In the genomic region with DNA sequence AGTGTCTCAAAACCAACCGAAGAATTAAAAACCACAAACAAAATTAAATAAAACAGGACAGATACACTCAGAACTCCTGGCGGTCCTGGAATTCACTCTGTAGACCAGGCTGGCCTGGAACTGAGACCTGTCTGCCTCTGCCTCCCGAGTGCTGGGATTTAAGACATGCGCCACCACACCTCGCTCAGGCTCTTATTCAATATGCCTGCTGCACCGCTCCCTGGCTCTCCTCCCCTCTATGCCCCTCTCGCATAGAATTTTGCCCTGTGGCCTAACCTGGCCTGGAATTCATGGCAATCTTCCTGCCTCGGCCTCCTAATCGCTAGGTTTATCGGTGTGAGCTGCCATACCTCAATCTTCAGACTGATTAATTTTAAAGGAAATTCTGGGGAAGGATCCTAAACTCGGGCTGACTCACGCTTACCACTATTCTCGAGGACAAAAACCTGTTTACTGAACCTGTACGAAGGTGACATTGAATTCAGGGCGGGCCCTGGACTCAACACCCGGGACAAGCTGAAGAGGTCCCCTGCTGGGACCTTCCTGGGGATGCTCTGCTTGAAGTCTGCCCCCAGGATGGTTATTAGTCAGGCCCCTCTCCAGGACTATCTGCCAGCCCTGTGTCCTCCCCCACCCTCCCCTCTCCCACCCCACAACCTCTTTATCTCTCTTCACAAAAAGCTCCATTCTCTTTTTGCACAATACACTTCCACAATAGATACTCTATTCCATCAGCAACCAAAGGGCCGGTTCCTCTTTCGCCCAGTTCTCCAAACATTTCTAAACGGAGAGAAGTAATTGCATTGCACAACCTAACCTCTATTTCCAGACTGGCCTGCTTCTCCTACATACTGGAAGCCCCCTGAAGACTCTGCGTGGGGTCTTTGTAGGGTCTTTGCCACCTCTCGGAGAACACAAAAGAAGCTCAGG, we compare ENCODE assay signal across 23 mouse cellular contexts. TPM values are rescaled to one million over a fixed set of nuclear protein-coding genes. Genes with fewer than 3 reads are reported as not detected.
DNase-seq lines count a peak whose midpoint lies in the region; ATAC-seq and TF ChIP-seq lines count a peak whose summit lies in the region.
"Had no signal": no experiment of that assay in that cellular context is flagged by ENCODE, and none has a peak within 500 bp of the region (broad histone marks: within the 10 kb centered on the region; RNA-seq: fewer than 3 reads in every experiment).

No protein-coding gene starts in this region.

- DNase-seq in layer of hippocampus, adult 2 months (ENCODE audit: low spot score in 2 of 2): no peak
- no peak for DNase-seq in layer of hippocampus, postnatal 14 days (ENCODE audit: low spot score in 2 of 2)
- DNase-seq in hindbrain, embryonic 14.5 days (ENCODE audit: low spot score): no peak
- DNase-seq in c-Kit-positive CD71-positive TER-119-positive erythroid progenitor cells, embryonic 14.5 days (ENCODE audit: low spot score): no peak
- DNase-seq: cerebellum, adult 11 months; cerebellum, postnatal 10 days; embryo, embryonic 11 days; forebrain, postnatal 0 days; heart, adult 2 months; heart, postnatal 36 days; layer of hippocampus, postnatal 36 days; left cerebral cortex, postnatal 4 days; liver; lung, embryonic 14.5 days; midbrain, embryonic 14.5 days had no signal

- WGBS in bone marrow, adult 2 months: 61% methylated on average over 21 of the region's 21 CpGs
- WGBS in hindbrain, embryonic 14.5 days: 66% methylated on average over 21 of the region's 21 CpGs

- H3K4me3 ChIP-seq in layer of hippocampus, adult 2 months: no peak overlapping the region
- H3K4me3 ChIP-seq in ES-Bruce4 (ENCODE audit: low read depth, low read length): peak overlapping the region; percentile 42
- H3K4me3 ChIP-seq in bone marrow, adult 2 months (replicated peaks; ENCODE audit: control insufficient read depth, low read depth, low read length): no peak overlapping the region
- H3K4me3 ChIP-seq in hindbrain, embryonic 14.5 days (replicated peaks; ENCODE audit: low read length): no peak overlapping the region
- H3K4me3 ChIP-seq: heart, adult 2 months; myocyte had no signal

- ATAC-seq in megakaryocyte, adult 5-6 weeks (ENCODE audit: poor library complexity, severe bottlenecking): peak; percentile 76
- ATAC-seq in hindbrain, embryonic 14.5 days (ENCODE audit: low FRiP score): no peak
- no peak for ATAC-seq in CD4-positive, CD25-positive, alpha-beta regulatory T cell, adult 4 months
- ATAC-seq: forebrain, postnatal 0 days; hindbrain, postnatal 0 days; intestine, postnatal 0 days had no signal

- H3K4me2 ChIP-seq in hindbrain, embryonic 14.5 days (replicated peaks): no peak overlapping the region
- H3K4me2 ChIP-seq: lung, embryonic 14.5 days had no signal

- no peaks in the 10 kb centered on the region for H3K36me3 ChIP-seq in ES-Bruce4 (ENCODE audit: control insufficient read depth, insufficient read depth, low read length, poor library complexity, severe bottlenecking)
- no peaks in the 10 kb centered on the region for H3K36me3 ChIP-seq in hindbrain, embryonic 14.5 days (replicated peaks; ENCODE audit: control insufficient read depth, insufficient read depth)
- H3K36me3 ChIP-seq: G1E had no signal

- no peaks in the 10 kb centered on the region for H3K9me3 ChIP-seq in ES-Bruce4 (replicated peaks; ENCODE audit: control insufficient read depth, insufficient read depth, low read length, poor library complexity, severe bottlenecking)
- no peaks in the 10 kb centered on the region for H3K9me3 ChIP-seq in hindbrain, embryonic 14.5 days (ENCODE audit: control insufficient read depth, low read length)
- H3K9me3 ChIP-seq: G1E had no signal

- TF ChIP-seq EP300 in ES-Bruce4 (IDR thresholded peaks at IDR 0.05; ENCODE audit: insufficient read depth, low read depth, low read length): peak; percentile 99

- no peaks in the 10 kb centered on the region for H3K27me3 ChIP-seq in ES-Bruce4 (ENCODE audit: control insufficient read depth, insufficient read depth, low read length, poor library complexity, severe bottlenecking)
- no peaks in the 10 kb centered on the region for H3K27me3 ChIP-seq in hindbrain, embryonic 14.5 days (ENCODE audit: control insufficient read depth, insufficient read depth, low read length)

- TF ChIP-seq CTCF in layer of hippocampus, adult 2 months (conservative IDR thresholded peaks at IDR 0.05): no peak
- no peak for TF ChIP-seq CTCF in ES-Bruce4 (IDR thresholded peaks at IDR 0.05; ENCODE audit: low read depth, low read length)
- no peak for TF ChIP-seq CTCF in bone marrow, adult 2 months (IDR thresholded peaks at IDR 0.05; ENCODE audit: control insufficient read depth, insufficient read depth, low read length)

- H3K4me1 ChIP-seq in ES-Bruce4 (ENCODE audit: control insufficient read depth, insufficient read depth, low read length): peaks cover 3% of the 10 kb centered on the region
- peaks cover 7% of the 10 kb centered on the region for H3K4me1 ChIP-seq in bone marrow, adult 2 months (ENCODE audit: control insufficient read depth, insufficient read depth, low read length)
- H3K4me1 ChIP-seq in hindbrain, embryonic 14.5 days (replicated peaks; ENCODE audit: control insufficient read depth, insufficient read depth, low read length): no peaks in the 10 kb centered on the region

- peak overlapping the region; percentile 15; the same call in 1 of the 2 replicates for H3K9ac ChIP-seq in ES-Bruce4 (ENCODE audit: low read depth, poor library complexity, severe bottlenecking)
- H3K9ac ChIP-seq in hindbrain, embryonic 14.5 days: no peak overlapping the region
- H3K9ac ChIP-seq: forebrain, postnatal 0 days; lung, embryonic 14.5 days had no signal

- no peak for TF ChIP-seq POLR2A in ES-Bruce4 (IDR thresholded peaks at IDR 0.05; ENCODE audit: insufficient read depth, low read length)
- TF ChIP-seq POLR2A in bone marrow, adult 2 months (IDR thresholded peaks at IDR 0.05; ENCODE audit: borderline replicate concordance, control insufficient read depth, low read depth, low read length): no peak

- H3K27ac ChIP-seq in layer of hippocampus, adult 2 months: peak overlapping the region; percentile 59
- peak overlapping the region; percentile 99 for H3K27ac ChIP-seq in ES-Bruce4 (ENCODE audit: insufficient read depth, low read length)
- peak overlapping the region; percentile 53 for H3K27ac ChIP-seq in bone marrow, adult 2 months (ENCODE audit: control insufficient read depth, insufficient read depth, low read depth, low read length, poor library complexity)
- no peak overlapping the region for H3K27ac ChIP-seq in hindbrain, embryonic 14.5 days
- H3K27ac ChIP-seq: hindbrain, postnatal 0 days had no signal

RNA-seq across cellular contexts. Expression of a gene that starts 9.5 kb away (rescaled TPM):
- 10 to 100 TPM; 21.4 to 27.3 TPM for total RNA-seq in layer of hippocampus, adult 2 months (2021)
- total RNA-seq in layer of hippocampus, postnatal 14 days (2021): 10 to 100 TPM; 17.5 to 18.0 TPM
- 80.1 and 86.7 TPM in 2 replicates for polyA plus RNA-seq in ES-Bruce4 (2011; ENCODE audit: insufficient read depth, insufficient read length, low read depth, missing spikeins)
- polyA plus RNA-seq in bone marrow, adult 2 months (2011; ENCODE audit: insufficient read depth, insufficient read length, low replicate concordance, missing spikeins): 12.5 and 28.1 TPM in 2 replicates
- total RNA-seq in megakaryocyte, adult 5-6 weeks (2015): 59.1 and 66.2 TPM in 2 replicates
- total RNA-seq in megakaryocyte, adult 5-6 weeks (2017): 73.8 and 90.1 TPM in 2 replicates
- 14.7 and 17.5 TPM in 2 replicates for polyA plus RNA-seq in hindbrain, embryonic 14.5 days (2014; fragmentation: Nextera tagmentation; extraction: Ambion mirVana)
- 1 to 10 TPM; 4.1 to 7.0 TPM for polyA plus RNA-seq in CD4-positive, CD25-positive, alpha-beta regulatory T cell, adult 4 months (2017; shearing (Covaris generic))
